Mouse (Mus musculus) spleen, adult 2 months (tissue): ENCODE data around the gene Zfp346.

Source experiments
- CTCF ChIP-seq: fragments of 200-500 bp; IDR thresholded peaks from 2 replicates; pipeline ENCODE4 v1.5.1; 2011; ENCODE audit warnings: mild to moderate bottlenecking, inconsistent platforms; ENCODE audit not compliant: insufficient read depth, insufficient read length, insufficient replicate concordance; ENCODE audit errors: extremely low read depth
- POLR2A ChIP-seq: fragments of 200-500 bp; IDR thresholded peaks from 2 replicates; pipeline ENCODE4 v1.6.1; 2011; ENCODE audit warnings: low read depth, low read length, inconsistent platforms

GRCm38 (mm10) chr13:55135382-55135781, 30.3 kb downstream of the Zfp346 start:
- TF ChIP-seq CTCF: peak; percentile 41; the same call in 1 of the 2 replicates
- no peak for TF ChIP-seq POLR2A
